Mouse (Mus musculus) common myeloid progenitor, adult 5-6 weeks (primary cell): ENCODE measurements around the gene Pdgfa. TPM values are rescaled to one million over a fixed set of nuclear protein-coding genes. Genes with fewer than 3 reads are reported as not detected.

Source experiments
- ATAC-seq: replicated peaks from 2 replicates; pipeline ENCODE4 v1.8.0; 2016; ENCODE audit warnings: low read depth, mild to moderate bottlenecking, moderate TSS enrichment, inconsistent platforms; ENCODE audit not compliant: poor library complexity, severe bottlenecking
- total RNA-seq: library from RNA; stranded (forward); fragments of 200-1000, 187-1606 nt; gene quantifications from 2 replicates; pipeline ENCODE4 v1.2.3, GENCODE M21; 2017

Pdgfa gene
- total RNA-seq, 1 experiment from 2014 or later: 1.1 TPM

GRCm38 (mm10) chr5:138995721-138996311 is 1.4 kb downstream of the Pdgfa start:
- ATAC-seq: peak; percentile 14; the same call in 1 of the 2 replicates

DNA sequence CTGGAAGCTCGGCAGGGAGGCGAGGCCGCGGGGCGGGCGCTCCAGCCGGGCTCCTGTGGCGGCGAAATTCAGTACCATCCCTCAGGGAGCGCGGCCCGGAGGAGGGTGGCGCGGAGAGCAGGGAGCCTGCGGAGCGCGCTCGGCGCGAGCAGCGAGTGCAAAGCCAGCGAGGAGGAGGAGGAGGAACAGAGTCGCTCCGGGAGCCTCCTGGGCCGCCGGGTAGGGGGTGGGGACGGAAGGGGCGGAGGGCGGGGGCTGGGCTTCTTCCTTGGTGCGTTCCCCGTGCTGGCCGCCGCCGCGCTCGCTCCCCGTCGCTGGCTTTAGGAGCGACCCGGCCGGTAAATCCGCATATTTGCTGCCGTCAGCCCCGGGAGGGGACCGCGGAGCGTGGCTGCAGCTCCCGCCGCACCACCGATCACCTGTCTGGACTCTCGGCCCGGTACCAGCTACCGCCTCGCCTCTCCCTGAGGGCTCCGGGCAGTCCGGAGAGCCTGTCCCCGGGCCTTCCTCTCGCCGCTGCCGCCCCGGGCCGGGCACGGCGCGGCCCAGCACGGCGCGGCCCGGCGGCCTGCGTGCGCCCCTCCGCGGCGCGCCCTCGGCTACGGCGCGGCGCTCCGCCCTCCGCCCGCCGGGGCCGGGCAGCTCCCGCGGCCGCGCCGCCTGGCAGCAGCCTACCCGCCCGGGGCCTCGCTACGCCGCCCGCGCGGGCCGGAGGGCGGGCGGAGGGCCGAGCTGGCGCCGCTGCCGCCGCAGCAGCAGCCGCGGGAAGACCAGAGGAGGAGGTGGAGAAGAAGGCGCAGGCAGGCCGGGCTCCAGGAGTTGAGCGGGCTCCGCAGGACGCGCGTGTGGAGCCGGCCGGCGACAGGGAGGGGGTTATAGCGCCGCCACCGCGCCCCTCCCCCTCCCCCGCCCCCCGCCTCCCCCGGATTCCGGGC is 2.1 kb downstream of the Pdgfa start:
- peak; percentile 6; the same call in 1 of the 2 replicates for ATAC-seq

DNA sequence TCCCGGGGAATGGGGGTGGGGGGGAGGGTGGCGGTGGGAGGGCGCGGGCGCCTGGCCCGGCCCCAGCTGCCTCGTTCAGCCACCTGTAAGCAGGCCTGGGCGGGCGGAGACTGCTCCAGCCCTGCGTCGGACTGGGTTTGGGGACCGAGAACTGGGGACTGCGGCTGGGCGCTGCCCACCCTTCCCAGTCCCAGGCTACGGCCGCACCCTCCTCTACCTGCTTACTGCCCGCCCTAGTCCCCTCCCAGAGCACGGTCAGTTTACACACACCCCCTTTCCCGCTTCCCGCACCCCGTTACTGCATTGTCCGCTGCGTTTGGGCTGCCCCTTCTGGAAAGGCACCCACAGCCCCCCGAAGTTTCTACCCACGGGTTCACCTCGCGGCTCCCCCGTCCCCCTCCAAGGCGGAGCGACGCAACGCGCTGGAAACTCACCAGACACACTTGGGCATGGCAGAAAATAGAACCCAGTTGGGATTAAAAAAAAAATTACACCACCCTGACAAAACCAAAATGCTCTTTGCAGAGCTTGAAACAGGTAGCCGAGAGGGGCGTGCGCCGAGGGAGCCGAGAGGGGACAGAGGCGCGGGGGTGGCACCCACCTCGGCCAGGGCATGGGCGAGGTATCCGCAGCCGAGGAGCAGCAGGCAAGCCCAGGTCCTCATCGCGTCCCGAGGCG is 2.9 kb downstream of the Pdgfa start:
- ATAC-seq: no peak

DNA sequence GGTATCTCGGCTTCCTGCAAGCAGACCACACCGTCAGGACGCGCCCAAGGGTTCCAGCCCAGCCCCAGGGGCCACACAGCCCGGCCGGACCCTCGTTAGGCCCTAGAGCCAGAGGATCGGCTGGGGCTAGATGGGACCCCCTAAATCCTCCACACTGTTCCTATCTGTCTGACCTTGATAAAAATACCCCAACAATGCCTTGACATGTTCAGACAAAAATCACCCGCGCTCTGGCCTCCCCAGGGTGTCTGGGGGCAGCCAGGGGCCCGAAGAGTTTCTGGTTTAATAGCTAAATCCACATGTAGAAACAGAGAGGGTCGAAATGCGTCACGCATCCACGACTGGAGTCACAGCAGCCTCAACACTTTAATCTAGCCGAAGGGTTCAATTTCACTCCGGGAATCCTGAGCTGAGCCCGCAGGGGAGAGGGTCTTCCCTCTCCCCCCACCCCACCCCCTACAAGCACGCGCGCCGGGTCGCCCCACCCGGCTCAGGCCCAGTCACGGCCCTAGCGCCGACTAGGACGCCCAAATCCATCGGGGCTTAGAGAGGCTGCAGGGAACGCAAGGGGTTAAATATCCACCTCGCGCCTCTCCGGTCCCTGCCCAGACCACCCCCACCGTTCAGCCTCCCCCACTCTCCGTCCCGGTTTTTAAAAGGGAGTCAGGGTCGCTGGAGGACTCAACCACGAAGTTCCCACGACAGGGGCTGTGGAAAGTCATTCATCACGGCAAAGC is 3.6 kb downstream of the Pdgfa start:
- ATAC-seq: no peak

GRCm38 (mm10) chr5:138992611-138993370 is 4.4 kb downstream of the Pdgfa start:
- no peak for ATAC-seq

GRCm38 (mm10) chr5:138991734-138992133 is 5.4 kb downstream of the Pdgfa start:
- no peak for ATAC-seq

GRCm38 (mm10) chr5:138990659-138991380 is 6.3 kb downstream of the Pdgfa start:
- ATAC-seq: no peak

DNA sequence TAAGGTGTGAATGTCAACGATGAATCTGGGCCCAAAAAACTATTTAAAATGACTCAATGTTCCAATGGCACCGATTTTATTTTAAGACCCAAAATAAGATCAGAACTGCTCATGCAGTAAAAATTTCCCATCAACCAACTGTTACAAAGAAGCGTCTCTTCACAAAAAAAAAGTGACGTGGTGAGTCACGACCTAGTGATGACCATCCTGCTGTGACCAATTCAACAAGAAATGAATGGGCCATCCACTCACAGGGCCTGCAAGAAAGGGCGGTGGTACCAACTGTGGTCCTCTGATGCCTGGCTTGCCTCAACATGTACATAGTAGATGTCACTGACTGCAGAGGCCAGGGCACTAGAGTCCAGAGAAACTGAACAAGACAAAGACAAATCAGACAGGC is 7.6 kb downstream of the Pdgfa start:
- ATAC-seq: no peak

DNA sequence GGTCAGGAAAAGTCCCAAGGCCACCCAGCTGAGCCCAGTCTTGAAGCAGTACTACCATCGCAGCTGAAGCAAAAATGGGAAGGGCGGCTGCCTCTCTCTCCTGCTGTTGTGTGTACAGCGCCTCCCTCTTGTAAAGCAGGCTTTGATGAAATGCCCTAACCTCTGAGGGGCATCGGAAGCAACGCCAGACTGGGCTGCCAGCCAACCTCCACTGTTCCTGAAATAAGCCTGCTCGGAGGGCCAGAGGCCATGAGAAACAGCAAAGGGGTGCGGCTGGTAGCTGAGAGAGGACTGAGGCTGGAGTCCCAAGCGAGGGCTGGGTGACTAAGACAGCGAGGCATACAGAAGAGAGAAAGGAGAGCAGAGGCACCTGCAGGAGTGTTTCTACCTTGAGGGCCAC is 8.4 kb downstream of the Pdgfa start:
- ATAC-seq: 0 out of 2 replicates have a peak, but pooled peaks have one; percentile 17

DNA sequence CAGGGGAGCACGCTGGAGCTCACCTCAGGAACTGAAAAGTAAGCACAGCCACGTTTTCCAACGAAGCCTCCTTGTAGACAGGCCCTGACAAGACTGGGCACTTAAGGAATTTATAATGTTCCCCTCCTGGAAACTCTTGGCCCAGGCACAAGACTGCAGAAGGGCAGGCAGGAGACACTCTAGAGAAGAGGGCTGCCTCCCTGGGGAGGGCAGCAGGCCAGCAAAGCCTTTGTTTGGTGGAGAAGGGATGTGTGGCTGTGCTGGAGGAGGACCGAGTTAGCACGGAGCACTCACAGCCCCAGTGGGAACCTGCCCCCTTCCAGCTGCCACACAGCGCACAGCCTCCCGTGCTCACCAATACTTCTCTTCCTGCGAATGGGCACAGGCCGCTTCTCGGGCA is 9.2 kb downstream of the Pdgfa start:
- no peak for ATAC-seq

DNA sequence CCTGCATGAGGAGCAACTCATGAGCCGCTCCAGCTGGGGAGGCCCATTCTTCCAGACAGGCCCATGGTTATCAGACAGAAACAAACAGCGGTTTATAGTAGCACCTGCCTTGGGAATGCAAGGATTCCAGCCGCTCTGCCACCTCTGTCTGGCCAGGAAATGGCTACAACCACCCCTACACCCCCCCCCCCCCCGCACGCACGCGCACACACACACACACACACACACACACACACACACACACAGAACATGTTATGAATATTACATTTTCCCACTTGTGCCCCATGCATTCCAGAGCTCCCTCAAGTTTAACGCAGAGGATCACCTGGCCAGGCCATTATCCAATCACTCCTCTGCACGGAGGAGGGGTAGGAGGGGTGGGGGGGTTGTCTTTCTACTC is 15.2 kb downstream of the Pdgfa start:
- ATAC-seq: no peak

GRCm38 (mm10) chr5:138980608-138981007 is 16.6 kb downstream of the Pdgfa start:
- ATAC-seq: no peak

DNA sequence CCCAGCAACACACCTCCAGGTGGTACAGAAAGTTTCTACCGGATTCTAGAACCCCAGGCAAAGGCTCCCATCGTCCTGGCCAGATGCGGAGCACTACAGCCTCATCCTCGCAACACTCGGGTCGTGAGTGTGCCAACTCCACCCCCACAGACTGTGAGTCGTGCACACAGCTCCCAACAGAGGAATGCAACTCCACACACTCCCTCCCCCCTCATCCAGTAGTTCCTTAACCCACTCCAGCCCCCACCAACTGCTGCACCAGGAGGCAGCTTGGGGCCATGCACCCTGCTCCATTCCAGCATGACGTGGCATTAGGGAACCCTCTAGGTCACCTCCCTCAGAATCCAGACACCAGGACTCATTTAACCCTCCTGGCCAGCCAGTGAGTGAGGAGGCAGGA is 17.3 kb downstream of the Pdgfa start:
- ATAC-seq: no peak

- no peak for ATAC-seq
These were observed 19.4 kb downstream of the Pdgfa start for GRCm38 (mm10) chr5:138977759-138978158.

DNA sequence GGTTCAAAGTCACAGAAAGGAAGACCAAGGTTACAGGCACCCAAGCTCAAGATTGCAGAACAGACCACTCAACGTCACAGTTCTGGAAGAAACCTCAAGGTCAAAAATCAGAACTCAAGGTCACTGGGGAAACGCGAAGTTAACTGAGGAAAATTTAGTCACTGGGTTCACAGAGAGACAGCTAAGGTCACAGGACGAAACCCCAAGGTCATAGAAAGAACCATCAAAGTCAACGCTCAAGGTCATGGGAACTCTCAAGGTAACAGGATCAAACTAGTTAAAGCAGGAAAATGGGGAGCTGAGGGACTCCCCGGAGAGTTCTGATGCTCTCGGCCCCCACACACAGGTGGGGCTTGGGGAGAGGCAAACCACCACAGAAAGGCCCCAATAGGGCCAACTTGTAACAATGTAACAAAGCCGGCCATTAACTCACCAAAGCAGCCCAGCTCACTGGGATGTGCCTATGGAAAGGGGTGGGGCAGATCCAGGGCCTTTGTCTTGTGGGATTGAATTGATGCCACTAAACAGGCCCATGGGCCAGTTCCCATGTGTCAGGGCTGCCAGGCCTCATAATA is 22.2 kb downstream of the Pdgfa start:
- no peak for ATAC-seq

- ATAC-seq: no peak
These were observed 23.7 kb downstream of the Pdgfa start for GRCm38 (mm10) chr5:138973480-138973879.

DNA sequence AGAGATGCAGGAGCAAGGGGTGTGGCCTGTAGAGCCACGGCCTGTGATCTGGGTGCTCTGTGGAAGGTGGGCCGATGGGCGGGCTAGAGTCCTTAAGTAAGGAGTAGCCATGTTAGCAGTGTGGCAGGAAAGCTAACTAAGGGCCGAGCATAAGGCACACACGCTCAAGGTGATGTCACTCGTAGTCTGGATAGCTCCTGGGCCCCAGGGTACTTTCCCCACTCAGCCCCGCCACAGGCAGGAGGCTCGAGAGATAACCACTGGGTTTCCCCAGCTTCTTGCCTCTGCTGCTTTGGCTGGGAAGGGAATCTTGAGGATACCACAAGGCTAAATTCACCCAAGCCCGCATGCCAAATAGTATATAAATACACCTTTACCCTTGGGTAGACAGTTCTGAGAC is 25.8 kb downstream of the Pdgfa start:
- ATAC-seq: no peak

- ATAC-seq: no peak
These were observed 27.1 kb downstream of the Pdgfa start for GRCm38 (mm10) chr5:138970056-138970490.
